In the genomic region with DNA sequence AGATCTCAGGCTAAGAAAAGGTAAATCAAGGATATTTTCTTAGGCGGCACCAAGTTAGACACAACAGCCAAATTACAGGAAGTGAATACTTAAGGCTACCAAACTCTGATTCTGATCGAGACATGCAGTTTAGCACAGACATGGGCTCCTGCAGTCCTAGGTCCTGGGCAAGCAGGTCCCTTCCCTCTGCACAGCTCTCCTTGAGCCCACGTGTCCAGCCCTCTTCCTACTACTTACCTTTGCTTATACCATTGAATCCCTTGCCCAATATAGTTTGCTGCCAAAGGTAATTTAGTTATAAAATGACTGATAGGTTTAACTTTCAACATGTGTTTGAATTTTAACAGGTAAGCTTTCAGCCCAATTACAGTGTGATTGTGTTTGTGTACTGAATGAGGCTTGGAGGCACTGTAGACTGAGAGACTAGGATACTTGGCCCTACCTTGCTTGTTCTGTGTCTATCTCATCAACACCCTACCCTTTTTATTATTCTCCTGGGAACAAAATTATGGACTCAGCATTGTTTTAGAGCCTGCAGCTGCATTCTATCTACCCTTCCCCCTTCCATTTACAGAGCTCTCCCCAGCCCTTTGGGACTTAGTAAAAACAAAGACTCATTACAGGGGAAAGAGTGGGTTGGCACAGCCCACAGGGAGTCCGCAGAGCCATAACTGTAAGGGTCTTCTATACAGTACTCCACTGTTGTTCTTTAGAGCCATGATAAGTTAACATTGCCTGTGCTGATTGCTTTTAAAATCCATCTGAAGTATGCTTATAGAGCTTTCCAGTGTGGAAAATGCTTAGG, we compare ENCODE assay signal across 15 mouse cellular contexts. TPM values are rescaled to one million over a fixed set of nuclear protein-coding genes. Genes with fewer than 3 reads are reported as not detected.
DNase-seq lines count a peak whose midpoint lies in the region; ATAC-seq lines count a peak whose summit lies in the region.
"Had no signal": no experiment of that assay in that cellular context is flagged by ENCODE, and none has a peak within 500 bp of the region (broad histone marks: within the 10 kb centered on the region; RNA-seq: fewer than 3 reads in every experiment).

No protein-coding gene starts in this region.

- WGBS in hindbrain, embryonic 14.5 days: 71% methylated on average over 4 of the region's 4 CpGs
- 74% methylated on average over 4 of the region's 4 CpGs for WGBS in hindbrain, embryonic 16.5 days
- WGBS in liver, embryonic 11.5 days: 77% methylated on average over 4 of the region's 4 CpGs
- 56% methylated on average over 4 of the region's 4 CpGs for WGBS in kidney, embryonic 16.5 days
- WGBS in neural tube, embryonic 15.5 days: 62% methylated on average over 4 of the region's 4 CpGs

- no peak overlapping the region for H3K4me3 ChIP-seq in hindbrain, embryonic 14.5 days (replicated peaks; ENCODE audit: low read length)
- no peak overlapping the region for H3K4me3 ChIP-seq in hindbrain, embryonic 16.5 days (ENCODE audit: low read length)
- no peak overlapping the region for H3K4me3 ChIP-seq in liver, embryonic 11.5 days (ENCODE audit: low read depth, low read length)
- H3K4me3 ChIP-seq in kidney, embryonic 16.5 days (ENCODE audit: low read length): no peak overlapping the region
- no peak overlapping the region for H3K4me3 ChIP-seq in neural tube, embryonic 15.5 days (replicated peaks)

- no peaks in the 10 kb centered on the region for H3K4me1 ChIP-seq in hindbrain, embryonic 14.5 days (replicated peaks; ENCODE audit: control insufficient read depth, insufficient read depth, low read length)
- H3K4me1 ChIP-seq in hindbrain, embryonic 16.5 days (ENCODE audit: control insufficient read depth, insufficient read depth, low read depth, low read length): no peaks in the 10 kb centered on the region
- H3K4me1 ChIP-seq in liver, embryonic 11.5 days (replicated peaks; ENCODE audit: control insufficient read depth, insufficient read depth, low read length): peaks cover 27% of the 10 kb centered on the region
- peaks cover 19% of the 10 kb centered on the region for H3K4me1 ChIP-seq in kidney, embryonic 16.5 days (ENCODE audit: insufficient read depth, low read length)
- H3K4me1 ChIP-seq in neural tube, embryonic 15.5 days: peaks cover 4% of the 10 kb centered on the region; the same call in 1 of the 2 replicates

- peak; percentile 55; the same call in 1 of the 2 replicates for ATAC-seq in hindbrain, embryonic 14.5 days (ENCODE audit: low FRiP score)
- ATAC-seq in hindbrain, embryonic 16.5 days: no peak
- no peak for ATAC-seq in liver, embryonic 11.5 days (replicated peaks; ENCODE audit: low FRiP score)
- ATAC-seq in kidney, embryonic 16.5 days (ENCODE audit: low FRiP score, low TSS enrichment): peak; percentile 66
- peak; percentile 59 for ATAC-seq in neural tube, embryonic 15.5 days (ENCODE audit: low FRiP score)
- ATAC-seq: CD4-positive, CD25-positive, alpha-beta regulatory T cell, adult 4 months; Patski had no signal

- H3K27ac ChIP-seq in hindbrain, embryonic 14.5 days: no peak overlapping the region
- no peak overlapping the region for H3K27ac ChIP-seq in hindbrain, embryonic 16.5 days (ENCODE audit: low read depth, low read length)
- peak overlapping the region; percentile 43; the same call in 1 of the 2 replicates for H3K27ac ChIP-seq in liver, embryonic 11.5 days (ENCODE audit: low read depth, low read length)
- H3K27ac ChIP-seq in kidney, embryonic 16.5 days (ENCODE audit: low read length): no peak overlapping the region
- H3K27ac ChIP-seq in neural tube, embryonic 15.5 days (replicated peaks): no peak overlapping the region

- H3K9ac ChIP-seq in hindbrain, embryonic 14.5 days: no peak overlapping the region
- H3K9ac ChIP-seq in hindbrain, embryonic 16.5 days (ENCODE audit: low read depth, low read length): no peak overlapping the region
- H3K9ac ChIP-seq in liver, embryonic 11.5 days (ENCODE audit: low read depth, low read length): 0 out of 2 replicates have a peak overlapping the region, but pooled peaks have one; percentile 30
- no peak overlapping the region for H3K9ac ChIP-seq in kidney, embryonic 16.5 days (replicated peaks; ENCODE audit: low read length)
- no peak overlapping the region for H3K9ac ChIP-seq in neural tube, embryonic 15.5 days (replicated peaks)

- no peaks in the 10 kb centered on the region for H3K36me3 ChIP-seq in hindbrain, embryonic 14.5 days (replicated peaks; ENCODE audit: control insufficient read depth, insufficient read depth)
- no peaks in the 10 kb centered on the region for H3K36me3 ChIP-seq in hindbrain, embryonic 16.5 days (ENCODE audit: control insufficient read depth, insufficient read depth, low read length)
- peaks cover 2% of the 10 kb centered on the region; the same call in 1 of the 2 replicates for H3K36me3 ChIP-seq in liver, embryonic 11.5 days (ENCODE audit: control insufficient read depth, insufficient read depth, low read length)
- H3K36me3 ChIP-seq in kidney, embryonic 16.5 days (ENCODE audit: insufficient read depth, low read length): no peaks in the 10 kb centered on the region
- no peaks in the 10 kb centered on the region for H3K36me3 ChIP-seq in neural tube, embryonic 15.5 days

- no peak for DNase-seq in hindbrain, embryonic 14.5 days (ENCODE audit: low spot score)
- DNase-seq in liver, embryonic 11.5 days (ENCODE audit: low spot score): no peak
- DNase-seq in liver: no peak
- no peak for DNase-seq in lung, postnatal 36 days
- no peak for DNase-seq in right cerebral cortex, postnatal 10 days (ENCODE audit: low spot score in 2 of 2)
- DNase-seq: adrenal gland, adult 8-10 months; cerebellum, adult 11 months; lung, postnatal 4 days; thymus, postnatal 36 days had no signal

- no peak overlapping the region for H3K4me2 ChIP-seq in hindbrain, embryonic 14.5 days (replicated peaks)
- no peak overlapping the region for H3K4me2 ChIP-seq in hindbrain, embryonic 16.5 days (ENCODE audit: low read length)
- H3K4me2 ChIP-seq in liver, embryonic 11.5 days: peak overlapping the region; percentile 25
- no peak overlapping the region for H3K4me2 ChIP-seq in kidney, embryonic 16.5 days (replicated peaks; ENCODE audit: low read depth, low read length)
- no peak overlapping the region for H3K4me2 ChIP-seq in neural tube, embryonic 15.5 days
- H3K4me2 ChIP-seq: heart, embryonic 11.5 days had no signal

- no peaks in the 10 kb centered on the region for H3K9me3 ChIP-seq in hindbrain, embryonic 14.5 days (ENCODE audit: control insufficient read depth, low read length)
- no peaks in the 10 kb centered on the region for H3K9me3 ChIP-seq in hindbrain, embryonic 16.5 days (ENCODE audit: control insufficient read depth, low read length)
- H3K9me3 ChIP-seq in liver, embryonic 11.5 days (ENCODE audit: control insufficient read depth, low read length): no peaks in the 10 kb centered on the region
- H3K9me3 ChIP-seq in kidney, embryonic 16.5 days (ENCODE audit: low read length): no peaks in the 10 kb centered on the region
- no peaks in the 10 kb centered on the region for H3K9me3 ChIP-seq in neural tube, embryonic 15.5 days (replicated peaks)

- no peaks in the 10 kb centered on the region for H3K27me3 ChIP-seq in hindbrain, embryonic 14.5 days (ENCODE audit: control insufficient read depth, insufficient read depth, low read length)
- no peaks in the 10 kb centered on the region for H3K27me3 ChIP-seq in hindbrain, embryonic 16.5 days (replicated peaks; ENCODE audit: control insufficient read depth, insufficient read depth, low read length)
- no peaks in the 10 kb centered on the region for H3K27me3 ChIP-seq in liver, embryonic 11.5 days (replicated peaks; ENCODE audit: control insufficient read depth, insufficient read depth, low read length)
- no peaks in the 10 kb centered on the region for H3K27me3 ChIP-seq in kidney, embryonic 16.5 days (ENCODE audit: insufficient read depth, low read length)
- no peaks in the 10 kb centered on the region for H3K27me3 ChIP-seq in neural tube, embryonic 15.5 days (replicated peaks)
- H3K27me3 ChIP-seq: Patski had no signal

RNA-seq across cellular contexts. Expression of gene Ell2, which starts 20.2 kb away (rescaled TPM):
- 2.1 and 2.4 TPM in 2 replicates for polyA plus RNA-seq in hindbrain, embryonic 14.5 days (2014; fragmentation: Nextera tagmentation; extraction: Ambion mirVana)
- polyA plus RNA-seq in hindbrain, embryonic 16.5 days (2015; fragmentation: Nextera tagmentation; extraction: Ambion mirVana): 1.8 and 2.2 TPM in 2 replicates
- polyA plus RNA-seq in liver, embryonic 11.5 days (2014; fragmentation: Nextera tagmentation; extraction: Ambion mirVana): 40.4 and 44.8 TPM in 2 replicates
- polyA plus RNA-seq in kidney, embryonic 16.5 days (2015; fragmentation: Nextera tagmentation; extraction: Ambion mirVana): 4.2 and 5.1 TPM in 2 replicates
- 2.2 and 4.9 TPM in 2 replicates for polyA plus RNA-seq in neural tube, embryonic 15.5 days (2015; fragmentation: Nextera tagmentation; extraction: Ambion mirVana)

Comparison
In these comparisons a context has a peak if more than half of its experiments do, and no peak if none do; other contexts are left out.
1. ATAC-seq: peak in hindbrain, embryonic 14.5 days (single experiment), kidney, embryonic 16.5 days (single experiment) and neural tube, embryonic 15.5 days (single experiment); none in hindbrain, embryonic 16.5 days (single experiment) and liver, embryonic 11.5 days (single experiment).